ENCODE assay signal across 10 mouse cellular contexts in genomic region chrX:36082917-36083316, GRCm38 (mm10). TPM values are rescaled to one million over a fixed set of nuclear protein-coding genes. Genes with fewer than 3 reads are reported as not detected.
DNase-seq lines count a peak whose midpoint lies in the region; ATAC-seq and TF ChIP-seq lines count a peak whose summit lies in the region.
"Had no signal": no experiment of that assay in that cellular context is flagged by ENCODE, and none has a peak within 500 bp of the region (broad histone marks: within the 10 kb centered on the region; RNA-seq: fewer than 3 reads in every experiment).

No protein-coding gene starts in this region.

- no peak for ATAC-seq in kidney, postnatal 0 days (replicated peaks; ENCODE audit: low FRiP score, low read depth)

- no peak overlapping the region for H3K4me2 ChIP-seq in kidney, postnatal 0 days (ENCODE audit: low read length)
- H3K4me2 ChIP-seq: embryonic facial prominence, embryonic 13.5 days had no signal

- no peak overlapping the region for H3K27ac ChIP-seq in kidney, postnatal 0 days
- H3K27ac ChIP-seq: embryonic facial prominence, embryonic 13.5 days had no signal

- no peaks in the 10 kb centered on the region for H3K9me3 ChIP-seq in kidney, postnatal 0 days (replicated peaks; ENCODE audit: low read length)
- H3K9me3 ChIP-seq: embryonic facial prominence, embryonic 13.5 days had no signal

- no peak overlapping the region for H3K9ac ChIP-seq in kidney, postnatal 0 days (ENCODE audit: low read depth, low read length)
- H3K9ac ChIP-seq: embryonic facial prominence, embryonic 13.5 days had no signal

- 79% methylated on average over 1 of the region's 1 CpGs for WGBS in kidney, postnatal 0 days

- DNase-seq in kidney, postnatal 0 days (ENCODE audit: low spot score) = peak; percentile 4
- DNase-seq in kidney, adult 11 months = no peak
- peak; percentile 34 for DNase-seq in Muller cell, postnatal 12 days (ENCODE audit: inconsistent ontology term)
- DNase-seq in gastrocnemius, adult 8-10 months (ENCODE audit: low spot score in 2 of 2) = peak; percentile 2 to 3
- peak; percentile 38 for DNase-seq in lung, postnatal 25 days (ENCODE audit: low spot score)
- no peak for DNase-seq in cerebellum, adult 8-10 months
- no peak for DNase-seq in frontal cortex, postnatal 14 days (ENCODE audit: low spot score in 2 of 2)
- no peak for DNase-seq in cerebellum, adult 11-12 months
- DNase-seq: midbrain, embryonic 14.5 days had no signal

- H3K27me3 ChIP-seq in kidney, postnatal 0 days (ENCODE audit: insufficient read depth, low read length) = no peaks in the 10 kb centered on the region
- H3K27me3 ChIP-seq: embryonic facial prominence, embryonic 13.5 days had no signal

- TF ChIP-seq CTCF in kidney, postnatal 0 days (IDR thresholded peaks at IDR 0.05; ENCODE audit: low read depth) = no peak

- no peak overlapping the region for H3K4me3 ChIP-seq in kidney, postnatal 0 days (replicated peaks; ENCODE audit: low read depth, low read length)
- H3K4me3 ChIP-seq: embryonic facial prominence, embryonic 13.5 days had no signal

- no peaks in the 10 kb centered on the region for H3K36me3 ChIP-seq in kidney, postnatal 0 days (ENCODE audit: insufficient read depth, low read length)
- H3K36me3 ChIP-seq: embryonic facial prominence, embryonic 13.5 days had no signal

- H3K4me1 ChIP-seq in kidney, postnatal 0 days (replicated peaks; ENCODE audit: insufficient read depth, low read length) = no peaks in the 10 kb centered on the region
- H3K4me1 ChIP-seq: embryonic facial prominence, embryonic 13.5 days had no signal

RNA-seq across cellular contexts. Expression of gene Il13ra1, which starts 29.0 kb away (rescaled TPM):
- polyA plus RNA-seq in kidney, postnatal 0 days (2015; fragmentation: Nextera tagmentation; extraction: Ambion mirVana) = 27.8 and 30.2 TPM in 2 replicates
- total RNA-seq in gastrocnemius, adult 8-10 months (2022) = 1 to 10 TPM in 3 of 4 experiments, under 1 TPM in 1; 0.90 to 1.7 (median 1.2) TPM

Comparison
In these comparisons a context has a peak if more than half of its experiments do, and no peak if none do; other contexts are left out.
1. DNase-seq: peak in kidney, postnatal 0 days (single experiment), Muller cell, postnatal 12 days (single experiment), gastrocnemius, adult 8-10 months (2 of 2) and lung, postnatal 25 days (single experiment); none in kidney, adult 11 months (single experiment), cerebellum, adult 8-10 months (single experiment), frontal cortex, postnatal 14 days (0 of 2) and cerebellum, adult 11-12 months (single experiment).